Mouse (Mus musculus) CH12.LX (cell line): ENCODE data around the gene Slamf6. TPM values are rescaled to one million over a fixed set of nuclear protein-coding genes. Genes with fewer than 3 reads are reported as not detected.

ENCODE experiments used
- DNase-seq: peaks from one replicate; pipeline ENCODE4 v3.0.0-alpha.2; 2013; ENCODE audit errors: extremely low read depth
- H3K27ac ChIP-seq: 2 replicates; pipeline ENCODE4 v1.5.1; 2012; ENCODE audit warnings: low read depth, mild to moderate bottlenecking, control low read depth, moderate library complexity; ENCODE audit not compliant: insufficient read depth
- H3K27me3 ChIP-seq: replicated peaks from 2 replicates; pipeline ENCODE3; 2012; ENCODE audit warnings: inconsistent platforms
- H3K36me3 ChIP-seq, 2 experiments: replicated peaks in 1 of 2; 2 replicates each; pipeline versions ENCODE3 to v1.6.1; 2012; ENCODE audit warnings: inconsistent platforms in 1 of 2, low read length in 1 of 2, mild to moderate bottlenecking in 1 of 2, mixed read lengths in 1 of 2, moderate library complexity in 1 of 2; ENCODE audit not compliant: control insufficient read depth in 1 of 2, insufficient read depth in 1 of 2
- H3K4me1 ChIP-seq, 2 experiments: 2 replicates each; pipeline ENCODE4 v1.6.1; 2012; ENCODE audit warnings: inconsistent platforms in 1 of 2, moderate library complexity in 1 of 2; ENCODE audit not compliant: insufficient read depth in 2 of 2, control insufficient read depth in 1 of 2
- H3K4me2 ChIP-seq: 2 replicates; pipeline ENCODE4 v1.6.1; 2012; ENCODE audit warnings: low read depth, mild to moderate bottlenecking, control low read depth; ENCODE audit not compliant: poor library complexity, insufficient read depth, severe bottlenecking
- H3K4me3 ChIP-seq, 3 experiments: fragments of 150-350 bp in 1 of 3; sonication (generic) in 1 of 3; replicated peaks in 1 of 3; 2 replicates each; pipeline versions ENCODE3 to v1.5.1; 2011 to 2012; ENCODE audit warnings: low read depth in 2 of 3, low read length in 2 of 3, mild to moderate bottlenecking in 2 of 3, moderate library complexity in 2 of 3, control low read depth in 1 of 3, improper control_type of control experiment in 1 of 3, inconsistent platforms in 1 of 3, mixed read lengths in 1 of 3; ENCODE audit not compliant: poor library complexity in 1 of 3
- H3K79me2 ChIP-seq: replicated peaks from 2 replicates; pipeline ENCODE4 v1.6.1; 2012; ENCODE audit warnings: mild to moderate bottlenecking, moderate library complexity; ENCODE audit not compliant: control insufficient read depth, poor library complexity, insufficient read depth, severe bottlenecking; ENCODE audit errors: extremely low read depth
- H3K9ac ChIP-seq: 2 replicates; pipeline ENCODE4 v1.6.1; 2012; ENCODE audit warnings: low read depth, mild to moderate bottlenecking, control low read depth, moderate library complexity; ENCODE audit not compliant: insufficient read depth
- H3K9me3 ChIP-seq: replicated peaks from 2 replicates; pipeline ENCODE3; 2012; ENCODE audit warnings: low read length, inconsistent platforms, mixed read lengths
- CHD2 ChIP-seq: IDR thresholded peaks from 2 replicates; pipeline ENCODE4 v1.6.1; 2011; ENCODE audit warnings: low read length, improper control_type of control experiment
- CTCF ChIP-seq, 2 experiments: IDR thresholded peaks in 1 of 2; conservative IDR thresholded peaks in 1 of 2; 2 replicates each; pipeline ENCODE4 v1.5.1; 2011 to 2012; ENCODE audit warnings: low read depth in 2 of 2, low read length in 2 of 2, improper control_type of control experiment in 1 of 2, inconsistent platforms in 1 of 2, mild to moderate bottlenecking in 1 of 2, moderate library complexity in 1 of 2
- E2F4 ChIP-seq: IDR thresholded peaks from 2 replicates; pipeline ENCODE4 v1.6.1; 2011; ENCODE audit warnings: low read depth, low read length, improper control_type of control experiment; ENCODE audit not compliant: insufficient replicate concordance
- GABPA ChIP-seq: IDR thresholded peaks from 2 replicates; pipeline ENCODE4 v1.6.1; 2012; ENCODE audit warnings: low read depth, low read length, improper control_type of control experiment, inconsistent platforms; ENCODE audit not compliant: insufficient replicate concordance
- HCFC1 ChIP-seq: IDR thresholded peaks from 2 replicates; pipeline ENCODE4 v1.6.1; 2012; ENCODE audit warnings: low read depth, mild to moderate bottlenecking, inconsistent platforms, low read length, improper control_type of control experiment
- IRF4 ChIP-seq: IDR thresholded peaks from 2 replicates; pipeline ENCODE4 v1.6.1; 2014; ENCODE audit warnings: low read depth, mild to moderate bottlenecking, inconsistent platforms, low read length, improper control_type of control experiment
- JUN ChIP-seq: IDR thresholded peaks from 2 replicates; pipeline ENCODE4 v1.6.1; 2011; ENCODE audit warnings: low read depth, mild to moderate bottlenecking, low read length, improper control_type of control experiment, moderate library complexity; ENCODE audit not compliant: insufficient read depth
- JUND ChIP-seq: conservative IDR thresholded peaks from 2 replicates; pipeline ENCODE4 v1.6.1; 2011; ENCODE audit warnings: low read depth, low read length, improper control_type of control experiment
- KAT2A ChIP-seq: IDR thresholded peaks from 2 replicates; pipeline ENCODE4 v1.6.1; 2012; ENCODE audit warnings: low read length, improper control_type of control experiment, inconsistent platforms; ENCODE audit not compliant: insufficient replicate concordance
- MAX ChIP-seq: IDR thresholded peaks from 2 replicates; pipeline ENCODE4 v1.6.1; 2011; ENCODE audit warnings: low read length, improper control_type of control experiment
- MYC ChIP-seq: IDR thresholded peaks from 2 replicates; pipeline ENCODE4 v1.6.1; 2011; ENCODE audit warnings: low read depth, mild to moderate bottlenecking, improper control_type of control experiment, low read length
- NELFE ChIP-seq: IDR thresholded peaks from 2 replicates; pipeline ENCODE4 v1.6.1; 2011; ENCODE audit warnings: low read depth, low read length, improper control_type of control experiment
- POLR2A ChIP-seq: IDR thresholded peaks from 2 replicates; pipeline ENCODE4 v1.6.1; 2011; ENCODE audit warnings: low read depth, mild to moderate bottlenecking, improper control_type of control experiment, low read length
- POLR2AphosphoS2 ChIP-seq: IDR thresholded peaks from 2 replicates; pipeline ENCODE4 v1.6.1; 2011; ENCODE audit warnings: low read depth, low read length, improper control_type of control experiment
- RAD21 ChIP-seq: IDR thresholded peaks from 2 replicates; pipeline ENCODE4 v1.6.1; 2011; ENCODE audit warnings: low read depth, mild to moderate bottlenecking, low read length, improper control_type of control experiment, moderate library complexity
- SIN3A ChIP-seq: IDR thresholded peaks from 2 replicates; pipeline ENCODE4 v1.6.1; 2012; ENCODE audit warnings: low read length, improper control_type of control experiment, inconsistent platforms
- SMC3 ChIP-seq: IDR thresholded peaks from 2 replicates; pipeline ENCODE4 v1.6.1; 2011; ENCODE audit warnings: low read depth, low read length, improper control_type of control experiment
- TCF12 ChIP-seq: IDR thresholded peaks from 2 replicates; pipeline ENCODE4 v1.6.1; 2014; ENCODE audit warnings: low read depth, mild to moderate bottlenecking, inconsistent platforms, low read length, improper control_type of control experiment
- UBTF ChIP-seq: IDR thresholded peaks from 2 replicates; pipeline ENCODE4 v1.6.1; 2012; ENCODE audit warnings: low read depth, mild to moderate bottlenecking, inconsistent platforms, low read length, improper control_type of control experiment, moderate library complexity
- USF1 ChIP-seq: IDR thresholded peaks from 2 replicates; pipeline ENCODE4 v1.6.1; 2014; ENCODE audit warnings: low read depth, mild to moderate bottlenecking, inconsistent platforms, low read length, improper control_type of control experiment
- USF2 ChIP-seq: conservative IDR thresholded peaks from 2 replicates; pipeline ENCODE4 v1.6.1; 2011; ENCODE audit warnings: low read depth, low read length, improper control_type of control experiment
- ZC3H11A ChIP-seq: IDR thresholded peaks from 2 replicates; pipeline ENCODE4 v1.6.1; 2012; ENCODE audit warnings: low read depth, mild to moderate bottlenecking, inconsistent platforms, low read length, improper control_type of control experiment
- ZKSCAN1 ChIP-seq: IDR thresholded peaks from 2 replicates; pipeline ENCODE4 v1.6.1; 2012; ENCODE audit warnings: low read depth, inconsistent platforms, low read length, improper control_type of control experiment, borderline replicate concordance
- ZMIZ1 ChIP-seq: IDR thresholded peaks from 2 replicates; pipeline ENCODE4 v1.6.1; 2012; ENCODE audit warnings: low read depth, mild to moderate bottlenecking, inconsistent platforms, low read length, improper control_type of control experiment
- dilution Hi-C: fragments of 300-500 bp; cut with MboI; formaldehyde crosslinking; loops from 2 replicates; pipeline ENCODE4 v1.14.3; 2020; ENCODE audit warnings: low sequenced_read_pairs; ENCODE audit not compliant: extremely low pct_unique_long_range_greater_than_20kb, extremely low pct_ligation_motif_present
- in situ Hi-C: fragments of 300-500 bp; cut with MboI; formaldehyde crosslinking; loops from 3 replicates; pipeline ENCODE4 v1.14.3; 2019; ENCODE audit warnings: low sequenced_read_pairs, low pct_ligation_motif_present, low pct_unique_long_range_greater_than_20kb, mixed read lengths
- polyA plus RNA-seq: library from polyadenylated mRNA; unstranded; fragments of >175 nt; gene quantifications from 2 replicates; pipeline ENCODE4 v1.2.1, GENCODE M21; 2012; ENCODE audit warnings: low read depth; ENCODE audit not compliant: insufficient read length
- total RNA-seq, 2 experiments: library from RNA; depleted of rRNA; stranded (reverse); fragments of 300-350 nt in 1 of 2; fragments of >200 nt in 1 of 2; gene quantifications; 2 replicates each; pipeline ENCODE4 v1.2.3; 2012 to 2014

Slamf6 gene
- total and polyA plus RNA-seq, 3 experiments, result 50.9 to 180 (median 127) TPM

- H3K27me3 ChIP-seq, result no peaks in the 10 kb centered on the region
- peaks cover 0 to 5% of the 10 kb centered on the region in 2 experiments; a peak in 1 of 4 replicates for H3K4me1 ChIP-seq
- H3K4me3 ChIP-seq, result no peak overlapping the region
- dilution Hi-C loops, result no loop called here
- in situ Hi-C loops, result no loop called here
- H3K9ac ChIP-seq, result no peak overlapping the region
- TF ChIP-seq POLR2AphosphoS2 (no peak), JUN (no peak), USF2 (no peak), MYC (no peak), GABPA (no peak), ZKSCAN1 (no peak), KAT2A (no peak), CTCF (conservative IDR thresholded peaks at IDR 0.05 in 1 of 2, IDR thresholded peaks at IDR 0.05 in 1 of 2; ENCODE audit: low read depth in 2 of 2, low read length in 2 of 2) (no peak)
- TF ChIP-seq, all 38 proteins: peak for 0
- Histone ChIP-seq H3K27ac (no peak overlapping the region), H3K4me2 (no peak overlapping the region), H3K36me3 (peaks cover 65 to 87% of the 10 kb centered on the region in 2 experiments), H3K79me2 (no peaks in the 10 kb centered on the region), H3K9me3 (peaks cover 4% of the 10 kb centered on the region)
- DNase-seq, result no peak
Measured at GRCm38 (mm10) chr1:171940626-171941025, 23.3 kb downstream of the Slamf6 start.

DNA sequence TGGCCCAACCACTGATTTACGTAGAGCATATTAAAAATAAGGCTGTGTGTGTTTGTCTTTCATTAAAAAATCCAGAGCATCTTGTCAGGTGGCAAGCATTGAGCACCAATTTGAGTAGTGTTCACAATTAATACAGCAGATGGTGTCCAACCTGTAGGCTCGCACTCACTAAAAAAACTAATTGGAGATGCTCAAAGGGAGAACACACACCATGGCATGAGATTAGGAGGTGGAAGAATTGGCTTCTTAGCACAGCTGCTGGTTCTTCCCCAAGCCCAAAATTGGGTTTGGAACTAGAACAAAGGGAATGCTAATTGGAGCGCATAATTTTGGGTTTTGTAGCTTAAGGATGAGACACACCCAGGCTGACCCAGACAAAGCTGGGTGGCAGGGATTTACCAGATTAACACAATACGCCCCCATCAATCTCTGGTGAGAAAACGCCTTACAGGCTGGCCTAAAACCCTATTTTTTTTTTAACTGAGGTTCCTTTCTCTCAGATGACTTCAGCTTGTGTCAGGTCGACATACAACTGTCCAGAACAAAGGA lies 29.2 kb downstream of the Slamf6 start:
- H3K9me3 ChIP-seq, result peaks cover 5% of the 10 kb centered on the region

More for the DNA sequence above, 29.2 kb downstream of the Slamf6 start:
- in situ Hi-C loops (no loop called here), dilution Hi-C loops (no loop called here)
- Histone ChIP-seq H3K27ac (no peak overlapping the region), H3K27me3 (no peaks in the 10 kb centered on the region), H3K4me1 (peaks cover 2 to 33% of the 10 kb centered on the region in 2 experiments; a peak in 2 of 4 replicates), H3K9ac (no peak overlapping the region), H3K4me3 (no peak overlapping the region), H3K4me2 (no peak overlapping the region), H3K36me3 (peaks cover 33 to 89% of the 10 kb centered on the region in 2 experiments), H3K79me2 (no peaks in the 10 kb centered on the region)
- no peak for DNase-seq
- TF ChIP-seq SMC3, result no peak
- no peak for TF ChIP-seq ZC3H11A
- TF ChIP-seq E2F4, result no peak
- no peak for TF ChIP-seq TCF12
- no peak for TF ChIP-seq HCFC1
- no peak for TF ChIP-seq RAD21
- no peak for TF ChIP-seq MAX
- no peak for TF ChIP-seq JUND
- no peak for TF ChIP-seq USF1
- TF ChIP-seq CHD2, result no peak
- no peak for TF ChIP-seq JUN
- no peak for TF ChIP-seq POLR2A
- TF ChIP-seq SIN3A, result no peak
- TF ChIP-seq ZMIZ1, result no peak
- no peak for TF ChIP-seq IRF4
- no peak for TF ChIP-seq NELFE
- TF ChIP-seq GABPA, result no peak
- no peak for TF ChIP-seq UBTF
